ENCODE assay signal across 27 mouse cellular contexts in genomic region chr1:144572972-144573371, GRCm38 (mm10). TPM values are rescaled to one million over a fixed set of nuclear protein-coding genes. Genes with fewer than 3 reads are reported as not detected.
DNase-seq lines count a peak whose midpoint lies in the region; ATAC-seq and TF ChIP-seq lines count a peak whose summit lies in the region.
"Had no signal": no experiment of that assay in that cellular context is flagged by ENCODE, and none has a peak within 500 bp of the region (broad histone marks: within the 10 kb centered on the region; RNA-seq: fewer than 3 reads in every experiment).

No protein-coding gene starts in this region.

- no peak overlapping the region for H3K4me3 ChIP-seq in hindbrain, postnatal 0 days (ENCODE audit: low read length)
- H3K4me3 ChIP-seq in hindbrain, embryonic 12.5 days = no peak overlapping the region
- H3K4me3 ChIP-seq in midbrain, postnatal 0 days (ENCODE audit: low read depth, low read length) = no peak overlapping the region
- H3K4me3 ChIP-seq in midbrain, embryonic 16.5 days (ENCODE audit: low read depth, low read length) = no peak overlapping the region
- no peak overlapping the region for H3K4me3 ChIP-seq in kidney, embryonic 14.5 days (ENCODE audit: low read length)
- H3K4me3 ChIP-seq: embryonic facial prominence, embryonic 13.5 days; limb, embryonic 15.5 days; midbrain, embryonic 13.5 days had no signal

- no peaks in the 10 kb centered on the region for H3K4me1 ChIP-seq in hindbrain, postnatal 0 days (ENCODE audit: insufficient read depth, low read length)
- H3K4me1 ChIP-seq in hindbrain, embryonic 12.5 days = no peaks in the 10 kb centered on the region
- no peaks in the 10 kb centered on the region for H3K4me1 ChIP-seq in midbrain, postnatal 0 days (ENCODE audit: insufficient read depth, low read length)
- H3K4me1 ChIP-seq in midbrain, embryonic 16.5 days (ENCODE audit: control insufficient read depth, insufficient read depth, low read length) = no peaks in the 10 kb centered on the region
- H3K4me1 ChIP-seq in kidney, embryonic 14.5 days (ENCODE audit: control insufficient read depth, insufficient read depth, low read length) = no peaks in the 10 kb centered on the region
- H3K4me1 ChIP-seq: embryonic facial prominence, embryonic 13.5 days; limb, embryonic 15.5 days; midbrain, embryonic 13.5 days had no signal

- peak; percentile 35 for DNase-seq in hindbrain, postnatal 0 days (ENCODE audit: low spot score)
- DNase-seq in midbrain, postnatal 0 days (ENCODE audit: low spot score) = peak; percentile 24
- DNase-seq in adipocyte (ENCODE audit: low spot score) = peak; percentile 37
- DNase-seq in telencephalon, adult 2 months (ENCODE audit: low read depth, low spot score) = peak; percentile 10
- DNase-seq in frontal cortex, postnatal 14 days (ENCODE audit: low spot score in 2 of 2) = no peak
- DNase-seq: cerebellum, adult 9-10 months; heart, adult 11 months; kidney, adult 9 months; lung, postnatal 10 days; right cerebral cortex, postnatal 4 days; thymus, adult 18-20 months had no signal

- H3K36me3 ChIP-seq in hindbrain, postnatal 0 days (ENCODE audit: insufficient read depth, low read length) = no peaks in the 10 kb centered on the region
- H3K36me3 ChIP-seq in hindbrain, embryonic 12.5 days = no peaks in the 10 kb centered on the region
- no peaks in the 10 kb centered on the region for H3K36me3 ChIP-seq in midbrain, postnatal 0 days (ENCODE audit: insufficient read depth, low read length)
- H3K36me3 ChIP-seq in midbrain, embryonic 16.5 days (ENCODE audit: control insufficient read depth, insufficient read depth, low read length) = no peaks in the 10 kb centered on the region
- no peaks in the 10 kb centered on the region for H3K36me3 ChIP-seq in kidney, embryonic 14.5 days (ENCODE audit: control insufficient read depth, insufficient read depth, low read length)
- H3K36me3 ChIP-seq: embryonic facial prominence, embryonic 13.5 days; limb, embryonic 15.5 days; midbrain, embryonic 13.5 days had no signal

- H3K27ac ChIP-seq in hindbrain, postnatal 0 days = no peak overlapping the region
- no peak overlapping the region for H3K27ac ChIP-seq in hindbrain, embryonic 12.5 days
- no peak overlapping the region for H3K27ac ChIP-seq in midbrain, postnatal 0 days (ENCODE audit: low read depth, low read length)
- H3K27ac ChIP-seq in midbrain, embryonic 16.5 days (ENCODE audit: low read length) = no peak overlapping the region
- H3K27ac ChIP-seq in kidney, embryonic 14.5 days (ENCODE audit: low read depth, low read length) = no peak overlapping the region
- H3K27ac ChIP-seq: embryonic facial prominence, embryonic 13.5 days; limb, embryonic 15.5 days; midbrain, embryonic 13.5 days had no signal

- H3K9ac ChIP-seq in hindbrain, postnatal 0 days (replicated peaks; ENCODE audit: low read length) = no peak overlapping the region
- no peak overlapping the region for H3K9ac ChIP-seq in hindbrain, embryonic 12.5 days
- no peak overlapping the region for H3K9ac ChIP-seq in midbrain, postnatal 0 days (replicated peaks; ENCODE audit: low read length, poor library complexity, severe bottlenecking)
- no peak overlapping the region for H3K9ac ChIP-seq in midbrain, embryonic 16.5 days (ENCODE audit: low read depth, low read length)
- H3K9ac ChIP-seq in kidney, embryonic 14.5 days (ENCODE audit: low read depth, low read length) = no peak overlapping the region
- H3K9ac ChIP-seq: embryonic facial prominence, embryonic 13.5 days; limb, embryonic 15.5 days; midbrain, embryonic 13.5 days had no signal

- H3K27me3 ChIP-seq in hindbrain, postnatal 0 days (ENCODE audit: insufficient read depth, low read length) = no peaks in the 10 kb centered on the region
- H3K27me3 ChIP-seq in hindbrain, embryonic 12.5 days = no peaks in the 10 kb centered on the region
- no peaks in the 10 kb centered on the region for H3K27me3 ChIP-seq in midbrain, postnatal 0 days (ENCODE audit: insufficient read depth, low read length)
- no peaks in the 10 kb centered on the region for H3K27me3 ChIP-seq in midbrain, embryonic 16.5 days (ENCODE audit: control insufficient read depth, insufficient read depth, low read depth, low read length)
- H3K27me3 ChIP-seq in kidney, embryonic 14.5 days (ENCODE audit: control insufficient read depth, insufficient read depth, low read length) = no peaks in the 10 kb centered on the region
- H3K27me3 ChIP-seq: embryonic facial prominence, embryonic 13.5 days; limb, embryonic 15.5 days; midbrain, embryonic 13.5 days had no signal

- no peaks in the 10 kb centered on the region for H3K9me3 ChIP-seq in hindbrain, postnatal 0 days (ENCODE audit: low read length)
- no peaks in the 10 kb centered on the region for H3K9me3 ChIP-seq in hindbrain, embryonic 12.5 days (replicated peaks)
- H3K9me3 ChIP-seq in midbrain, postnatal 0 days (ENCODE audit: low read length) = no peaks in the 10 kb centered on the region
- H3K9me3 ChIP-seq in midbrain, embryonic 16.5 days (replicated peaks; ENCODE audit: control insufficient read depth, low read length, poor library complexity, severe bottlenecking) = no peaks in the 10 kb centered on the region
- H3K9me3 ChIP-seq in kidney, embryonic 14.5 days (ENCODE audit: control insufficient read depth, low read length) = no peaks in the 10 kb centered on the region
- H3K9me3 ChIP-seq: embryonic facial prominence, embryonic 13.5 days; limb, embryonic 15.5 days; midbrain, embryonic 13.5 days had no signal

- WGBS in hindbrain, postnatal 0 days = 97% methylated on average over 2 of the region's 2 CpGs
- 86% methylated on average over 2 of the region's 2 CpGs for whole genome bisulfite sequencing in hindbrain, embryonic 12.5 days
- WGBS in midbrain, postnatal 0 days = 89% methylated on average over 2 of the region's 2 CpGs
- 97% methylated on average over 2 of the region's 2 CpGs for WGBS in midbrain, embryonic 16.5 days
- 90% methylated on average over 2 of the region's 2 CpGs for WGBS in kidney, embryonic 14.5 days

- TF ChIP-seq CTCF in hindbrain, postnatal 0 days (IDR thresholded peaks at IDR 0.05; ENCODE audit: low read depth) = peak; percentile 52
- TF ChIP-seq CTCF in midbrain, postnatal 0 days (IDR thresholded peaks at IDR 0.05) = peak; percentile 83

- ATAC-seq in hindbrain, postnatal 0 days = no peak
- ATAC-seq in hindbrain, embryonic 12.5 days (ENCODE audit: low FRiP score) = no peak
- no peak for ATAC-seq in midbrain, postnatal 0 days (ENCODE audit: low FRiP score)
- ATAC-seq in midbrain, embryonic 16.5 days = no peak
- ATAC-seq in kidney, embryonic 14.5 days (ENCODE audit: low FRiP score, low TSS enrichment) = no peak
- ATAC-seq: inflammation-experienced regulatory T-cells, adult 6 months; midbrain, embryonic 13.5 days had no signal

- no peak overlapping the region for H3K4me2 ChIP-seq in hindbrain, postnatal 0 days (ENCODE audit: low read depth, low read length)
- H3K4me2 ChIP-seq in hindbrain, embryonic 12.5 days (replicated peaks) = no peak overlapping the region
- no peak overlapping the region for H3K4me2 ChIP-seq in midbrain, postnatal 0 days (ENCODE audit: low read depth, low read length, poor library complexity, severe bottlenecking)
- no peak overlapping the region for H3K4me2 ChIP-seq in midbrain, embryonic 16.5 days (ENCODE audit: low read length)
- H3K4me2 ChIP-seq in kidney, embryonic 14.5 days (replicated peaks; ENCODE audit: low read depth, low read length) = no peak overlapping the region
- H3K4me2 ChIP-seq: embryonic facial prominence, embryonic 13.5 days; limb, embryonic 15.5 days; midbrain, embryonic 13.5 days had no signal

RNA-seq across cellular contexts. Expression of gene Rgs21, which starts 5.5 kb away (rescaled TPM):
- not detected in 2 replicates for total RNA-seq in hindbrain, postnatal 0 days (2014; rRNA removed)
- polyA plus RNA-seq in hindbrain, postnatal 0 days (2015; fragmentation: Nextera tagmentation; extraction: Ambion mirVana) = not detected in 2 replicates
- polyA plus RNA-seq in hindbrain, embryonic 12.5 days (2016; fragmentation: Nextera tagmentation; extraction: Ambion mirVana) = not detected in 2 replicates
- not detected in 2 replicates for total RNA-seq in midbrain, postnatal 0 days (2014; rRNA removed)
- polyA plus RNA-seq in midbrain, postnatal 0 days (2015; fragmentation: Nextera tagmentation; extraction: Ambion mirVana) = not detected in 2 replicates
- not detected in 2 replicates for polyA plus RNA-seq in midbrain, embryonic 16.5 days (2015; fragmentation: Nextera tagmentation; extraction: Ambion mirVana)
- polyA plus RNA-seq in kidney, embryonic 14.5 days (2014; fragmentation: Nextera tagmentation; extraction: Ambion mirVana) = not detected in 2 replicates
- total RNA-seq: adrenal gland, adult 18-20 months; adrenal gland, postnatal 4 days; gastrocnemius, adult 8-10 months; hematopoietic stem cell, adult 5-6 weeks; layer of hippocampus, postnatal 25 days; left cerebral cortex, postnatal 25 days; megakaryocyte, adult 5-6 weeks had no signal
- polyA plus RNA-seq: embryonic facial prominence, embryonic 13.5 days; heart, embryonic 14.5 days; inflammation-experienced regulatory T-cells, adult 6 months; limb, embryonic 15.5 days; liver, embryonic 16.5 days; midbrain, embryonic 13.5 days had no signal

Comparison
In these comparisons a context has a peak if more than half of its experiments do, and no peak if none do; other contexts are left out.
1. DNase-seq: peak in hindbrain, postnatal 0 days (single experiment), midbrain, postnatal 0 days (single experiment), adipocyte (single experiment) and telencephalon, adult 2 months (single experiment); none in frontal cortex, postnatal 14 days (0 of 2).